Mouse (Mus musculus) limb, embryonic 11.5 days (tissue): ENCODE data around the gene Cse1l. TPM values are rescaled to one million over a fixed set of nuclear protein-coding genes. Genes with fewer than 3 reads are reported as not detected.

Source experiments
- ATAC-seq: fragments of 200-750 bp; cut with Nextera tagmentation; 2 replicates; pipeline ENCODE4 v1.8.0; 2017; ENCODE audit warnings: low read depth; ENCODE audit not compliant: insufficient number of reproducible peaks, low FRiP score, low TSS enrichment
- DNase-seq: peaks from one replicate; pipeline ENCODE4 v3.0.0-alpha.2; 2015; ENCODE audit warnings: low spot score
- H3K27ac ChIP-seq: fragments of 300-500 bp; sonication (generic); replicated peaks from 2 replicates; pipeline ENCODE4 v1.5.1; 2014; ENCODE audit warnings: low read depth, mild to moderate bottlenecking, low read length
- H3K27me3 ChIP-seq: fragments of 300-500 bp; sonication (generic); 2 replicates; pipeline ENCODE4 v1.6.1; 2014; ENCODE audit warnings: mild to moderate bottlenecking, low read length, mixed read lengths; ENCODE audit not compliant: control insufficient read depth, insufficient read depth
- H3K36me3 ChIP-seq: fragments of 300-500 bp; sonication (generic); 2 replicates; pipeline ENCODE4 v1.6.1; 2014; ENCODE audit warnings: mild to moderate bottlenecking, low read length, moderate library complexity, mixed read lengths; ENCODE audit not compliant: control insufficient read depth, insufficient read depth
- H3K4me1 ChIP-seq: fragments of 300-500 bp; sonication (generic); 2 replicates; pipeline ENCODE4 v1.6.1; 2014; ENCODE audit warnings: low read length, mixed read lengths; ENCODE audit not compliant: control insufficient read depth, insufficient read depth
- H3K4me2 ChIP-seq: fragments of 300-500 bp; sonication (generic); 2 replicates; pipeline ENCODE4 v1.6.1; 2014; ENCODE audit warnings: low read depth, mild to moderate bottlenecking, moderate library complexity; ENCODE audit not compliant: severe bottlenecking
- H3K4me3 ChIP-seq: fragments of 300-500 bp; sonication (generic); 2 replicates; pipeline ENCODE4 v1.5.1; 2014; ENCODE audit warnings: low read depth, low read length
- H3K9ac ChIP-seq: fragments of 300-500 bp; sonication (generic); 2 replicates; pipeline ENCODE4 v1.6.1; 2014; ENCODE audit warnings: mild to moderate bottlenecking, low read length
- H3K9me3 ChIP-seq: fragments of 300-500 bp; sonication (generic); 2 replicates; pipeline ENCODE4 v1.6.1; 2016; ENCODE audit warnings: low read length; ENCODE audit not compliant: control insufficient read depth
- WGBS: fragments of 180-500 bp; shearing (Covaris S2); extraction: QIAGEN DNeasy Blood & Tissue Kit; methylation state at CpG from one replicate; pipeline ENCODE4 v1.1.7; 2014; 5-methylcytosine and 5-hydroxymethylcytosine counted together
- polyA plus RNA-seq: library from polyadenylated mRNA; unstranded; fragments of >200 nt; fragmentation: Nextera tagmentation; extraction: Ambion mirVana; gene quantifications from 2 replicates; pipeline ENCODE4 v1.2.1, GENCODE M21; 2014

The Cse1l gene
- polyA plus RNA-seq, 1 experiment from 2014 or later = 226 TPM

- H3K4me3 ChIP-seq = peak overlapping the region; percentile 92
- ATAC-seq (no peak; the same call in 1 of the 2 replicates), DNase-seq (no peak)
- H3K9ac ChIP-seq = peak overlapping the region; percentile 95
- WGBS = under 1% methylated on average over 28 of the region's 28 CpGs
- no peaks in the 10 kb centered on the region for H3K9me3 ChIP-seq
- 0 out of 2 replicates have a peak, but pooled peaks cover 2% of the 10 kb centered on the region for H3K36me3 ChIP-seq
- H3K4me2 ChIP-seq = peak overlapping the region; percentile 95
- H3K27me3 ChIP-seq = no peaks in the 10 kb centered on the region
- H3K27ac ChIP-seq = peak overlapping the region; percentile 95; the same call in 1 of the 2 replicates
- H3K4me1 ChIP-seq = peaks cover 9% of the 10 kb centered on the region
These were observed 813 bp downstream of the Cse1l start for GRCm38 (mm10) chr2:166906523-166907182.

- H3K4me1 ChIP-seq = peaks cover 9% of the 10 kb centered on the region
- H3K9me3 ChIP-seq = no peaks in the 10 kb centered on the region
- no peaks in the 10 kb centered on the region for H3K27me3 ChIP-seq
- H3K4me3 ChIP-seq = no peak overlapping the region
- 0 out of 2 replicates have a peak, but pooled peaks cover 2% of the 10 kb centered on the region for H3K36me3 ChIP-seq
- WGBS = 97% methylated on average over 3 of the region's 3 CpGs
- H3K27ac ChIP-seq = no peak overlapping the region
- H3K4me2 ChIP-seq = no peak overlapping the region
- no peak overlapping the region for H3K9ac ChIP-seq
- no peak for DNase-seq
- no peak for ATAC-seq
These were observed 3.9 kb downstream of the Cse1l start for GRCm38 (mm10) chr2:166909729-166910128.

DNA sequence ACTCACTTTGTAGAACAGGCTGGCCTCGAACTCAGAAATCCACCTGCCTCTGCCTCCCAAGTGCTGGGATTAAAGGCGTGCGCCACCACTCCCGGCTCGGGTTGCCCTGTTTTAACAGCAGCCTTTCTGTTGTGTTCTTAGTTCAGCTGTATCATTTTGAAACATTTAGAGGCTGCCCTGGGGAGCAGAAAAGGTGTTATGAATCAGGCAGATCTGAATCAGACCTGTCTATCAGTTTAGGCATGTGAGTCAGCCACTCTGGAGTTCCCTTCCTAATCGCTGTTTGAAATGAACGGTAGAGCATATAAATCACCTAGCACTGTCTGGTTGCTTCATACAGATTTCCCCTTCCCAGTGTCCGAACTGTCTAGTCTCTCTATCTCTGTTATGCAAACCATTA lies 4.7 kb downstream of the Cse1l start:
- Histone ChIP-seq H3K9ac (no peak overlapping the region), H3K27me3 (no peaks in the 10 kb centered on the region), H3K4me2 (no peak overlapping the region), H3K4me1 (peaks cover 9% of the 10 kb centered on the region), H3K36me3 (0 out of 2 replicates have a peak, but pooled peaks cover 2% of the 10 kb centered on the region), H3K9me3 (no peaks in the 10 kb centered on the region), H3K4me3 (no peak overlapping the region), H3K27ac (no peak overlapping the region)
- DNase-seq (no peak), ATAC-seq (no peak)
- WGBS = 92% methylated on average over 8 of the region's 8 CpGs

GRCm38 (mm10) chr2:166923971-166924370 lies 18.1 kb downstream of the Cse1l start:
- H3K27ac ChIP-seq = no peak overlapping the region
- no peak for ATAC-seq
- WGBS = 90% methylated on average over 2 of the region's 2 CpGs
- DNase-seq = no peak
- no peaks in the 10 kb centered on the region for H3K9me3 ChIP-seq
- H3K36me3 ChIP-seq = peaks cover 30% of the 10 kb centered on the region
- no peaks in the 10 kb centered on the region for H3K27me3 ChIP-seq
- no peak overlapping the region for H3K4me2 ChIP-seq
- H3K9ac ChIP-seq = no peak overlapping the region
- H3K4me3 ChIP-seq = no peak overlapping the region
- H3K4me1 ChIP-seq = no peaks in the 10 kb centered on the region

DNA sequence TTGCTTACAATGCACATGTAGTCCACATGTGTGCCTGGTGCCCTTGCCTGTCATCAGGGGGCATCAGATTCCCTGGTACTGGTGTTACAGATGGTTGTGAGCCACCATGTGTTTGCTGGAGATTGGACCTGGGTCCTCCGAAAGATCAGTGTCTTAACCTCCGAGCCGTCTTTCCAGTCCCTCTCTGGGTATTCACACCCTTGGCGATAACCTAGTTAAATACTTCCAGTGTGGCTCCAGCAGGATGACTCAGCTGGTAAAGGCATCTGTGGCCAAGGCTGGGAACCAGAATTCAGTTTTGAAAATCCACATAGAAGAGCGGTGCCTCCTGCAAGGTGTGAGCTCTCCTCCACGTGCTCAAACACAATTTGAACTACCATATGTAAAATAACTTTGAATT lies 28.1 kb downstream of the Cse1l start:
- Histone ChIP-seq H3K9me3 (no peaks in the 10 kb centered on the region), H3K4me3 (no peak overlapping the region), H3K36me3 (peaks cover 35% of the 10 kb centered on the region), H3K9ac (no peak overlapping the region), H3K4me1 (no peaks in the 10 kb centered on the region), H3K27ac (no peak overlapping the region), H3K27me3 (no peaks in the 10 kb centered on the region), H3K4me2 (no peak overlapping the region)
- ATAC-seq (no peak), DNase-seq (no peak)
- 92% methylated on average over 6 of the region's 6 CpGs for WGBS

DNA sequence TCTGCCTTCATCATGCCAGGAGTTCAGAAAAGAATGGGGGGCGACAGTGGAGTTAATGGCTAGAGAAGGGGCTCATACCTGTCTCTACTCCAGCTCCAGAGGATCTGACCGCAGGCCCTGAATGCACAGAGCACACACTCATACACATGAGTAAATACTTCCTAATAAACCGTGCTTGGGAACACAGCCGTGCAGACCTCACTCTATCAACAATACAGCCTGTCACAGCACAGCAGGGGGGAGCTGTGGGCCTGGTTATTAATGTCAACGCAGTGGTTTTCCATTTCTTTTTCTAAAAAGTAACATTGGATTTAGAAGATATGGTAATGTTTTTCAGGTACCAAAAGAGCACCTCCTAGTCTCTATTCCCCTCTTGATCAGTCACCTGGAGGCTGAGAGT lies 28.6 kb downstream of the Cse1l start:
- Histone ChIP-seq H3K9ac (no peak overlapping the region), H3K27ac (no peak overlapping the region), H3K27me3 (no peaks in the 10 kb centered on the region), H3K36me3 (peaks cover 31% of the 10 kb centered on the region), H3K9me3 (no peaks in the 10 kb centered on the region), H3K4me2 (no peak overlapping the region), H3K4me1 (no peaks in the 10 kb centered on the region), H3K4me3 (no peak overlapping the region)
- ATAC-seq (no peak), DNase-seq (no peak)
- 91% methylated on average over 5 of the region's 5 CpGs for WGBS

GRCm38 (mm10) chr2:166935582-166935981 lies 29.7 kb downstream of the Cse1l start:
- Histone ChIP-seq H3K4me2 (no peak overlapping the region), H3K36me3 (peaks cover 28% of the 10 kb centered on the region), H3K9ac (no peak overlapping the region), H3K4me3 (no peak overlapping the region), H3K27me3 (no peaks in the 10 kb centered on the region), H3K27ac (no peak overlapping the region), H3K4me1 (no peaks in the 10 kb centered on the region), H3K9me3 (no peaks in the 10 kb centered on the region)
- ATAC-seq (no peak), DNase-seq (no peak)
- 96% methylated on average over 7 of the region's 7 CpGs for WGBS

- Histone ChIP-seq H3K27me3 (no peaks in the 10 kb centered on the region), H3K4me3 (no peak overlapping the region), H3K4me1 (no peaks in the 10 kb centered on the region), H3K9ac (no peak overlapping the region), H3K36me3 (peaks cover 34% of the 10 kb centered on the region), H3K9me3 (no peaks in the 10 kb centered on the region), H3K4me2 (no peak overlapping the region), H3K27ac (no peak overlapping the region)
- ATAC-seq = no peak
- 95% methylated on average over 2 of the region's 2 CpGs for WGBS
- no peak for DNase-seq
These were observed 30.3 kb downstream of the Cse1l start for GRCm38 (mm10) chr2:166936166-166936565.

GRCm38 (mm10) chr2:166943146-166943545 lies 37.3 kb downstream of the Cse1l start:
- Histone ChIP-seq H3K27me3 (no peaks in the 10 kb centered on the region), H3K27ac (no peak overlapping the region), H3K9me3 (no peaks in the 10 kb centered on the region), H3K4me3 (no peak overlapping the region), H3K9ac (no peak overlapping the region), H3K36me3 (peaks cover 27% of the 10 kb centered on the region), H3K4me2 (no peak overlapping the region), H3K4me1 (no peaks in the 10 kb centered on the region)
- 90% methylated on average over 2 of the region's 2 CpGs for WGBS
- no peak for DNase-seq
- no peak for ATAC-seq
